Mouse (Mus musculus) lung, adult 2 months (tissue): ENCODE measurements at regions not wholly inside any gene's neighbourhood (a gene's known extent, or its start where the extent isn't known, plus 50 kb on each side); places are given as distances from the start of the nearest gene placed in this dataset.

ENCODE experiments used
- CTCF ChIP-seq: fragments of 200-500 bp; IDR thresholded peaks from 2 replicates; pipeline ENCODE4 v1.5.1; 2011; ENCODE audit warnings: mild to moderate bottlenecking, low read length, control low read depth; ENCODE audit not compliant: insufficient read depth
- POLR2A ChIP-seq: fragments of 200-500 bp; IDR thresholded peaks from 2 replicates; pipeline ENCODE4 v1.6.1; 2011; ENCODE audit warnings: low read depth, mild to moderate bottlenecking, control low read depth, low read length, borderline replicate concordance; ENCODE audit errors: extremely low read depth

GRCm38 (mm10) chr2:9620303-9621244 lies 260.5 kb upstream of the 4930412O13Rik start:
- TF ChIP-seq POLR2A: no peak
- no peak for TF ChIP-seq CTCF
